10 mouse cellular contexts compared by ENCODE assay signal in the genomic region with DNA sequence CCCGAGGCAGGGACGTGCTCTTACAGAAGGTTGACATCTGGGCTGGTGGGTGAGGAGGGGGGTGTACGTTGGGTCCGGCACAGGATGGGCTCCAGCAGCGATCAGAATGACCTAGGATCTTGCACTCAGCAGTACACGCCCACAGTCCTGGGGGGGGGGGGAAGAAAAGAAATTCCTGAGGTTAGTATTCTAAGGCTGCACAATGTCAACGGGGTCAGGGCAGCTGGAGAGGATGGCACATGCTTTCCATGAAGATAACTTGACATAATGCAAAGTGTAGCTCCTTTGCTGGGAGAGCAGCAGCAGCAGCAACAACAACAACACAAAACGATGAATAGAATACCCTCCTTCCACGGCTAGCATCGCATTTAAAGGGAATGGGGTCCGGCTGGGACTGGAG. TPM values are rescaled to one million over a fixed set of nuclear protein-coding genes. Genes with fewer than 3 reads are reported as not detected.
A peak's percentile ranks its signal among the peaks of the same experiment; 100 is the strongest.
DNase-seq lines count a peak whose midpoint lies in the region; ATAC-seq lines count a peak whose summit lies in the region.
"Had no signal": no experiment of that assay in that cellular context is flagged by ENCODE, and none has a peak within 500 bp of the region (broad histone marks: within the 10 kb centered on the region; RNA-seq: fewer than 3 reads in every experiment).

No protein-coding gene starts in this region.

- peak overlapping the region; percentile 48; the same call in 1 of the 2 replicates for H3K4me2 ChIP-seq in embryonic facial prominence, embryonic 12.5 days (replicated peaks)
- peak overlapping the region; percentile 83 for H3K4me2 ChIP-seq in forebrain, embryonic 14.5 days (ENCODE audit: low read length)
- H3K4me2 ChIP-seq in limb, embryonic 12.5 days: peak overlapping the region; percentile 65
- peak overlapping the region; percentile 72 for H3K4me2 ChIP-seq in neural tube, embryonic 11.5 days (ENCODE audit: low read depth)

- H3K9me3 ChIP-seq in embryonic facial prominence, embryonic 12.5 days: no peaks in the 10 kb centered on the region
- H3K9me3 ChIP-seq in forebrain, embryonic 14.5 days (replicated peaks; ENCODE audit: control insufficient read depth, low read length): no peaks in the 10 kb centered on the region
- no peaks in the 10 kb centered on the region for H3K9me3 ChIP-seq in limb, embryonic 12.5 days
- no peaks in the 10 kb centered on the region for H3K9me3 ChIP-seq in neural tube, embryonic 11.5 days (ENCODE audit: control insufficient read depth, low read length)

- WGBS in embryonic facial prominence, embryonic 12.5 days: 5% methylated on average over 11 of the region's 11 CpGs
- 8% methylated on average over 10 of the region's 11 CpGs for WGBS in forebrain, embryonic 14.5 days
- WGBS in limb, embryonic 12.5 days: 9% methylated on average over 11 of the region's 11 CpGs
- 3% methylated on average over 11 of the region's 11 CpGs for WGBS in neural tube, embryonic 11.5 days

- H3K4me3 ChIP-seq in embryonic facial prominence, embryonic 12.5 days: peak overlapping the region; percentile 34
- peak overlapping the region; percentile 60 for H3K4me3 ChIP-seq in forebrain, embryonic 14.5 days (ENCODE audit: low read depth, low read length)
- H3K4me3 ChIP-seq in limb, embryonic 12.5 days (replicated peaks): peak overlapping the region; percentile 42
- peak overlapping the region; percentile 49 for H3K4me3 ChIP-seq in neural tube, embryonic 11.5 days (ENCODE audit: low read depth, low read length)

- H3K27ac ChIP-seq in embryonic facial prominence, embryonic 12.5 days: no peak overlapping the region
- no peak overlapping the region for H3K27ac ChIP-seq in forebrain, embryonic 14.5 days (ENCODE audit: low read depth, low read length)
- no peak overlapping the region for H3K27ac ChIP-seq in limb, embryonic 12.5 days
- H3K27ac ChIP-seq in neural tube, embryonic 11.5 days (ENCODE audit: low read depth, low read length): no peak overlapping the region
- H3K27ac ChIP-seq: stomach, postnatal 0 days had no signal

- no peak for DNase-seq in forebrain, embryonic 14.5 days (ENCODE audit: low spot score)
- DNase-seq in neural tube, embryonic 11.5 days (ENCODE audit: low spot score): no peak
- no peak for DNase-seq in testis, postnatal 10 days (ENCODE audit: low spot score)
- DNase-seq in spleen, postnatal 14 days (ENCODE audit: low spot score in 2 of 2): no peak
- DNase-seq: cerebellum, postnatal 25 days; lung, embryonic 14.5 days had no signal

- H3K9ac ChIP-seq in embryonic facial prominence, embryonic 12.5 days: no peak overlapping the region
- H3K9ac ChIP-seq in forebrain, embryonic 14.5 days (ENCODE audit: low read length): peak overlapping the region; percentile 75
- H3K9ac ChIP-seq in limb, embryonic 12.5 days (replicated peaks): no peak overlapping the region
- no peak overlapping the region; the same call in 1 of the 2 replicates for H3K9ac ChIP-seq in neural tube, embryonic 11.5 days (ENCODE audit: low read length)
- H3K9ac ChIP-seq: lung, embryonic 14.5 days had no signal

- no peak for ATAC-seq in embryonic facial prominence, embryonic 12.5 days (ENCODE audit: insufficient number of reproducible peaks, insufficient read depth, low FRiP score, low TSS enrichment)
- no peak for ATAC-seq in forebrain, embryonic 14.5 days
- ATAC-seq in limb, embryonic 12.5 days (ENCODE audit: insufficient number of reproducible peaks, insufficient read depth, low FRiP score, low TSS enrichment, low read depth): no peak
- ATAC-seq in neural tube, embryonic 11.5 days (ENCODE audit: insufficient read depth, low FRiP score, low TSS enrichment): no peak
- ATAC-seq in erythroid progenitor cell, adult 5-6 weeks (replicated peaks; ENCODE audit: low FRiP score, poor library complexity, severe bottlenecking): no peak

- peaks cover 66% of the 10 kb centered on the region for H3K27me3 ChIP-seq in embryonic facial prominence, embryonic 12.5 days
- peaks cover 20% of the 10 kb centered on the region; the same call in 1 of the 2 replicates for H3K27me3 ChIP-seq in forebrain, embryonic 14.5 days (replicated peaks; ENCODE audit: control insufficient read depth, insufficient read depth, low read length)
- peaks cover 80% of the 10 kb centered on the region for H3K27me3 ChIP-seq in limb, embryonic 12.5 days
- peaks cover 50% of the 10 kb centered on the region for H3K27me3 ChIP-seq in neural tube, embryonic 11.5 days (ENCODE audit: control insufficient read depth, insufficient read depth, low read length)

- H3K4me1 ChIP-seq in embryonic facial prominence, embryonic 12.5 days: peaks cover 33% of the 10 kb centered on the region
- peaks cover 16% of the 10 kb centered on the region for H3K4me1 ChIP-seq in forebrain, embryonic 14.5 days (ENCODE audit: control insufficient read depth, insufficient read depth, low read length)
- peaks cover 40% of the 10 kb centered on the region for H3K4me1 ChIP-seq in limb, embryonic 12.5 days (replicated peaks)
- H3K4me1 ChIP-seq in neural tube, embryonic 11.5 days (ENCODE audit: control insufficient read depth, insufficient read depth, low read length): peaks cover 21% of the 10 kb centered on the region

- H3K36me3 ChIP-seq in embryonic facial prominence, embryonic 12.5 days: no peaks in the 10 kb centered on the region
- peaks cover 7% of the 10 kb centered on the region; the same call in 1 of the 2 replicates for H3K36me3 ChIP-seq in forebrain, embryonic 14.5 days (ENCODE audit: control insufficient read depth, insufficient read depth, low read length)
- H3K36me3 ChIP-seq in limb, embryonic 12.5 days: no peaks in the 10 kb centered on the region
- H3K36me3 ChIP-seq in neural tube, embryonic 11.5 days (ENCODE audit: control insufficient read depth, insufficient read depth, low read length): no peaks in the 10 kb centered on the region

RNA-seq across cellular contexts. Expression of a gene that starts 3.5 kb away (rescaled TPM):
- 6.6 and 8.4 TPM in 2 replicates for polyA plus RNA-seq in embryonic facial prominence, embryonic 12.5 days (2016; fragmentation: Nextera tagmentation; extraction: Ambion mirVana)
- polyA plus RNA-seq in forebrain, embryonic 14.5 days (2014; fragmentation: Nextera tagmentation; extraction: Ambion mirVana): 22.7 and 35.1 TPM in 2 replicates
- polyA plus RNA-seq in limb, embryonic 12.5 days (2016; fragmentation: Nextera tagmentation; extraction: Ambion mirVana): 4.5 TPM in 2 replicates
- polyA plus RNA-seq in neural tube, embryonic 11.5 days (2014; fragmentation: Nextera tagmentation; extraction: Ambion mirVana): 18.5 and 19.5 TPM in 2 replicates
- not detected in 2 replicates for total RNA-seq in erythroid progenitor cell, adult 5-6 weeks (2015; ENCODE audit: low replicate concordance)
- total RNA-seq in erythroid progenitor cell, adult 5-6 weeks (2017; ENCODE audit: low replicate concordance): not detected in 2 replicates
